Mouse (Mus musculus): ENCODE data around the gene Ap1b1. TPM values are rescaled to one million over a fixed set of nuclear protein-coding genes. Genes with fewer than 3 reads are reported as not detected.
A peak's percentile ranks its signal among the peaks of the same experiment; 100 is the strongest.

Gene Ap1b1
- total and polyA plus RNA-seq, 3 experiments, result 38.6 to 57.8 (median 44.2) TPM

GRCm38 (mm10) chr11:5016286-5016685, 29.7 kb downstream of the Ap1b1 start:
- dilution Hi-C loops (cut with MboI; ENCODE audit: extremely low pct_ligation_motif_present, extremely low pct_unique_long_range_greater_than_20kb, low sequenced_read_pairs), result no loop called here
- Histone ChIP-seq H3K9ac (ENCODE audit: insufficient read depth, low read depth) (no peak overlapping the region), H3K36me3 (replicated peaks in 1 of 2; ENCODE audit: control insufficient read depth in 1 of 2, insufficient read depth in 1 of 2, low read length in 1 of 2) (peaks cover 64 to 87% of the 10 kb centered on the region in 2 experiments), H3K4me2 (ENCODE audit: insufficient read depth, low read depth, poor library complexity, severe bottlenecking) (no peak overlapping the region), H3K4me1 (ENCODE audit: control insufficient read depth in 1 of 2, insufficient read depth in 2 of 2) (peaks cover 4 to 24% of the 10 kb centered on the region in 2 experiments; a peak in 2 of 4 replicates), H3K27me3 (replicated peaks) (no peaks in the 10 kb centered on the region), H3K79me2 (replicated peaks; ENCODE audit: control insufficient read depth, extremely low read depth, insufficient read depth, poor library complexity, severe bottlenecking) (no peaks in the 10 kb centered on the region), H3K4me3 (replicated peaks in 1 of 3; ENCODE audit: low read depth in 2 of 3, low read length in 2 of 3, poor library complexity in 1 of 3) (no peak overlapping the region), H3K27ac (ENCODE audit: insufficient read depth, low read depth) (no peak overlapping the region), H3K9me3 (replicated peaks; ENCODE audit: low read length) (no peaks in the 10 kb centered on the region)
- in situ Hi-C loops (cut with MboI; ENCODE audit: low pct_ligation_motif_present, low pct_unique_long_range_greater_than_20kb, low sequenced_read_pairs), result loop anchor here (5.0 kb wide), 1 partner anchor 51 kb away; the partner anchor contains the start of gene Gas2l1
- DNase-seq (ENCODE audit: extremely low read depth), result no peak
- no peak for TF ChIP-seq ZC3H11A (IDR thresholded peaks at IDR 0.05; ENCODE audit: low read depth, low read length)
- TF ChIP-seq RCOR1 (conservative IDR thresholded peaks at IDR 0.05; ENCODE audit: low read depth, low read length), result no peak
- TF ChIP-seq MAFK (IDR thresholded peaks at IDR 0.05; ENCODE audit: insufficient replicate concordance, low read length), result no peak
- TF ChIP-seq ELF1 (IDR thresholded peaks at IDR 0.05; ENCODE audit: low read depth, low read length), result no peak
- TF ChIP-seq POLR2A (IDR thresholded peaks at IDR 0.05; ENCODE audit: low read depth, low read length), result no peak
- no peak for TF ChIP-seq CHD1 (IDR thresholded peaks at IDR 0.05; ENCODE audit: low read depth, low read length)
- TF ChIP-seq MXI1 (IDR thresholded peaks at IDR 0.05; ENCODE audit: low read depth, low read length), result no peak
- TF ChIP-seq USF2 (conservative IDR thresholded peaks at IDR 0.05; ENCODE audit: low read depth, low read length), result no peak
- TF ChIP-seq EP300 (IDR thresholded peaks at IDR 0.05; ENCODE audit: low read length), result no peak
- TF ChIP-seq GABPA (IDR thresholded peaks at IDR 0.05; ENCODE audit: insufficient replicate concordance, low read depth, low read length), result no peak
- no peak for TF ChIP-seq JUN (IDR thresholded peaks at IDR 0.05; ENCODE audit: insufficient read depth, low read depth, low read length)
- TF ChIP-seq SIN3A (IDR thresholded peaks at IDR 0.05; ENCODE audit: low read length), result no peak
- TF ChIP-seq CHD2 (IDR thresholded peaks at IDR 0.05; ENCODE audit: low read length), result no peak
- no peak for TF ChIP-seq ZMIZ1 (IDR thresholded peaks at IDR 0.05; ENCODE audit: low read depth, low read length)
- no peak for TF ChIP-seq PAX5 (IDR thresholded peaks at IDR 0.05; ENCODE audit: low read length)

GRCm38 (mm10) chr11:5017506-5017905, 30.9 kb downstream of the Ap1b1 start:
- dilution Hi-C loops (cut with MboI; ENCODE audit: extremely low pct_ligation_motif_present, extremely low pct_unique_long_range_greater_than_20kb, low sequenced_read_pairs), result no loop called here
- in situ Hi-C loops (cut with MboI; ENCODE audit: low pct_ligation_motif_present, low pct_unique_long_range_greater_than_20kb, low sequenced_read_pairs), result loop anchor here (5.0 kb wide), 1 partner anchor 50 kb away; the partner anchor contains the start of gene Gas2l1
- peaks cover 68 to 81% of the 10 kb centered on the region in 2 experiments for H3K36me3 ChIP-seq (replicated peaks in 1 of 2; ENCODE audit: control insufficient read depth in 1 of 2, insufficient read depth in 1 of 2, low read length in 1 of 2)

More at GRCm38 (mm10) chr11:5017506-5017905, 30.9 kb downstream of the Ap1b1 start:
- Histone ChIP-seq H3K9me3 (replicated peaks; ENCODE audit: low read length) (no peaks in the 10 kb centered on the region), H3K4me3 (replicated peaks in 1 of 3; ENCODE audit: low read depth in 2 of 3, low read length in 2 of 3, poor library complexity in 1 of 3) (no peak overlapping the region), H3K27ac (ENCODE audit: insufficient read depth, low read depth) (no peak overlapping the region), H3K9ac (ENCODE audit: insufficient read depth, low read depth) (no peak overlapping the region), H3K4me2 (ENCODE audit: insufficient read depth, low read depth, poor library complexity, severe bottlenecking) (no peak overlapping the region), H3K4me1 (ENCODE audit: control insufficient read depth in 1 of 2, insufficient read depth in 2 of 2) (peaks cover 0 to 12% of the 10 kb centered on the region in 2 experiments; a peak in 2 of 4 replicates), H3K27me3 (replicated peaks) (no peaks in the 10 kb centered on the region), H3K79me2 (replicated peaks; ENCODE audit: control insufficient read depth, extremely low read depth, insufficient read depth, poor library complexity, severe bottlenecking) (no peaks in the 10 kb centered on the region)
- peak; percentile 26 for DNase-seq (ENCODE audit: extremely low read depth)
- TF ChIP-seq USF1 (IDR thresholded peaks at IDR 0.05; ENCODE audit: low read depth, low read length) (no peak), ZNF384 (IDR thresholded peaks at IDR 0.05; ENCODE audit: low read depth, low read length) (no peak), RAD21 (IDR thresholded peaks at IDR 0.05; ENCODE audit: low read depth, low read length) (peak; percentile 12), NELFE (IDR thresholded peaks at IDR 0.05; ENCODE audit: low read depth, low read length) (no peak), MXI1 (IDR thresholded peaks at IDR 0.05; ENCODE audit: low read depth, low read length) (no peak), UBTF (IDR thresholded peaks at IDR 0.05; ENCODE audit: low read depth, low read length) (no peak), SIN3A (IDR thresholded peaks at IDR 0.05; ENCODE audit: low read length) (no peak), CTCF (conservative IDR thresholded peaks at IDR 0.05 in 1 of 2, IDR thresholded peaks at IDR 0.05 in 1 of 2; ENCODE audit: low read depth in 2 of 2, low read length in 2 of 2) (peak; percentile 31 to 56; a peak in 3 of 4 replicates), RCOR1 (conservative IDR thresholded peaks at IDR 0.05; ENCODE audit: low read depth, low read length) (no peak), SMC3 (IDR thresholded peaks at IDR 0.05; ENCODE audit: low read depth, low read length) (peak; percentile 50), CHD2 (IDR thresholded peaks at IDR 0.05; ENCODE audit: low read length) (no peak)

Data from CH12.LX (cell line).